Mouse (Mus musculus) megakaryocyte, embryonic 14.5 days (primary cell): ENCODE measurements around the gene Idh2.

Experiments used
- FLI1 ChIP-seq: IDR thresholded peaks from 2 replicates; pipeline ENCODE4 v1.6.1; 2012; ENCODE audit warnings: low read length, inconsistent platforms, mixed read lengths
- GATA1 ChIP-seq: IDR thresholded peaks from 3 replicates; pipeline ENCODE4 v1.6.1; 2012; ENCODE audit warnings: mixed read lengths, low read length, inconsistent platforms, borderline replicate concordance

DNA sequence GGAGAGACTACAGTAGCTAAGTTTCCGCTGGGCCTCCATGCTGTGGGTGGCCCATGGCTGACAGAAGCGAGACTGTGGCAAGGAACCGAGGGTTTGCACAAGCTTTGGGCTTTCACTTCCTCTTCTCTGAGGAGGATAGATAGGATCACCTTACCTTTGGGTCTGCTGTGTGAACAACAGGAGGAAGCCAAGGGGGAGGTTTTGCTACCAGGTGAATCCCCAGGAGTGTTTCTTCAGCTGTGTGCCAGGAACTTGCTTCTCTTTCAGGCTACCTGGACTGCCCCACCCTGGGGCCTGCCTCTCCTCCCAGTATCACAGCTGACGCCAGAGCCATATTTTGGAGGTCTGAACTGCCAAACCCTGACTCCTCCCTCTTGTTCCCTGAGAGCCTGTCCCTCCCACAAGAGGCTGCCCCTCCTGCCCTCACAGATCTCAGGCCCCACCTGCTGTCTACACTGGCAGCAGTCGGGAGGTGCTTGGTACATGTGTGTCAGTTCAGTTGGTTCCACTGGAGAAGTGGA is 40.2 kb downstream of the Idh2 start:
- TF ChIP-seq GATA1, result no peak
- no peak for TF ChIP-seq FLI1
